Mouse (Mus musculus) heart, adult 8-10 months (tissue): Measurements from ENCODE around the gene March9. TPM values are rescaled to one million over a fixed set of nuclear protein-coding genes. Genes with fewer than 3 reads are reported as not detected.

Experiments used
- DNase-seq: peaks from one replicate; pipeline ENCODE4 v3.0.0; 2022; ENCODE audit warnings: low spot score
- total RNA-seq, 4 experiments: library from RNA; stranded (reverse); gene quantifications; 2 replicates each; pipeline ENCODE4 v1.2.4; 2022

The March9 gene
- total RNA-seq, 4 experiments from 2014 or later: 2.4 to 4.1 (median 3.3) TPM

- DNase-seq: no peak
Observed at GRCm38 (mm10) chr10:127033301-127033741, 26.7 kb downstream of the March9 start.

DNA sequence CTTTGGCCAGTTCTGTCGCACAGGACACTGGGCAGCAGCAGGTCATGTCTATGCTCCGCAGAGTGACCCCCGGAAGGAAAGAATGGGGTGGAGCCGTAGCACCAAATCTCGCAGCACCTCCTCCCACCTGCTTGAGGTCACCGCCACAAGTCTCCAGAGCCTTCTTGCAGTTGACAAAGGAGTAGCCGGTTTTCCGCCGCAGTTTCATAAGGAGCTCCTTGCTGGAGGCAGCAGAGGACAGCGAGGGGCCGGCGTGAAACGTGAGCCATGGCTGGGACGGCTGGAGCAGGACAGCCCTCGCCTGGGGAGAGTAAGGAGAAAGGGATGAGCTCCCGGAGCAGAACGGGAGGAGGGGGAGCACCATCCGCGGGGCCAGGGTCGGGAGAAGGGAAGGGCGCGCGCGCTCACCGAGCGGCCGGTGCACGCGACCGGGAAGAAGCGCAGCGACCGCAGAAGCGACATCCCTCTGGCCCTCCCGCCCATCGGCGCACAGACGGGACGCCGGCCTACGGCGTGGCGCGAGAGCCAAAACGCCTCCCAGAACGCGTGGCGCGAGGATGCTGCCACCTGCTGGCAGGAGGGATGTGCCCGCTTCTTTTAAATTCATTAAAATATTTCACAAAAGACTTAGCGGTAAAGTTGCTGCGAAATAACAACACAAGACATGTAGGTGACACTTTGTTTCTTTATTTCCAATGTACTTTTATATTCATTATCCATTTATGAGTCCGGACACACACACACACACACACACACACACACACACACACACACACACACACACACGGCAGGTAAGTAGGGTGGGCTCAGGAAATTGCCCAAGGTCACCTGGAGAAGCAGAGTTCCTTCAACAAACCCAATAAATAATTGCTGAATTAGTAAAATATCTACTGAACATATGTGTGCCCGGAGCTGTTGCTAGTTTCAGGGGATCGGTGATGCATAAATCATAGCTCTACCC is 29.4 kb downstream of the March9 start, which contains the start of gene Tsfm:
Tsfm (minus strand) TSS at position 505 of the 961 bp plus-strand sequence.
- DNase-seq: peak; percentile 90

DNA sequence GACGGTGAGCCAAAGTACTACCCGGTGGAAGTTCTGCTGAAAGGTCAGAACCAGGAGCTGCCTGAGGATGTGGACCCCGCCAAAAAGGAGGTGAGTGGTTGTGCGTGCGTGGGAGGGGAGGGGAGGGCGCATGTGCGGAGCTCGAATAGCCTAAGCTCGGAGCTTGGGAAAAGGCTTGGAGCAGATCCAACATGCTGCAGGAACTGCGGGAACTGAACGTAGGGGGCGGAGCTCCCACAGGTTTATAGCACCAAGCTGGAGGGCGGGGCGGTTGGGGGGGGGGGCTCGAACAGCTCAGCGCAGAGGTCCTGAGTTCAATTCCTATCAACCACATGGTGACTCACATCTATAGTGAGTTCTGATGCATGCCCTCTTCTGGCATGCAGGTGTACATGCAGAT is 41.6 kb downstream of the March9 start:
- no peak for DNase-seq

DNA sequence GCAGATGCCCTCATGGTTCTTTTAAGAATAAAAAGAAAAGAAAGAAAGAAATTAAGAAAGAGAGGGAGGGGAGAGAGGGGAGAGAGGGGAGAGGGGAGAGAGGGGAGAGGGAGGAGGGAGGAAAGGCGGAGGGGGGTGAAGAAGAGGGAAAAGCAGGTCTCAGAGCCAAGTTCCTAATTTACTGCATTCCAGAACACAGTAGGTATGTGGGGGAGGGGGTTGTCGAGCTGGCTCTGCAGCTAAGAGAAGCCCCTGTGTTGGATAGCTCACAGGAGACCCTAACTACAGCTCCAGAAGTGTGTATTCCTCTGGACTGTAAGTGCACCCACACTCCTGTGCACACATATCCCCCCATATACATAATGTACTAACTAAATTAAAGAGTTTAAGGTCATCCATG is 42.9 kb downstream of the March9 start:
- no peak for DNase-seq

GRCm38 (mm10) chr10:127016488-127016887 is 43.5 kb downstream of the March9 start:
- no peak for DNase-seq

Other genes starting within 250 kb of the March9 start
- 1 to 10 TPM; 3.7 to 5.8 (median 4.7) TPM for gene Atp23, start 158.8 kb downstream of the March9 start, total RNA-seq
- 100 to 1,000 TPM in 2 of 4 experiments, 10 to 100 TPM in 2; 84.6 to 110 (median 95.0) TPM for gene Ctdsp2, start 81.5 kb downstream of the March9 start, total RNA-seq
- under 1 TPM; 0.32 to 0.87 (median 0.42) TPM for gene Avil, start 59.5 kb downstream of the March9 start, total RNA-seq
- 10 to 100 TPM; 50.9 to 67.0 (median 55.9) TPM for gene Tsfm, start 29.3 kb downstream of the March9 start, total RNA-seq
- gene Mettl1, start 18.8 kb downstream of the March9 start, total RNA-seq: 1 to 10 TPM; 7.5 to 9.6 (median 9.2) TPM
- not detected for gene Eef1akmt3, start 18.7 kb downstream of the March9 start, total RNA-seq
- under 1 TPM in 1 of 4 experiments, not detected in 3; 0.19 TPM for gene Cyp27b1, start 11.9 kb downstream of the March9 start, total RNA-seq
- gene Cdk4, start 3.4 kb upstream of the March9 start, total RNA-seq: 10 to 100 TPM; 74.9 to 90.0 (median 79.0) TPM
- 10 to 100 TPM; 43.7 to 50.9 (median 48.6) TPM for gene Tspan31, start 10.1 kb upstream of the March9 start, total RNA-seq
- 1 to 10 TPM; 3.6 to 6.1 (median 4.8) TPM for gene Agap2, start 15.1 kb upstream of the March9 start, total RNA-seq
- 10 to 100 TPM; 22.2 to 31.6 (median 24.1) TPM for gene Os9, start 60.9 kb upstream of the March9 start, total RNA-seq
- gene B4galnt1, start 105.0 kb upstream of the March9 start, total RNA-seq: 1 to 10 TPM; 1.2 to 3.2 (median 1.5) TPM
- 10 to 100 TPM; 13.0 to 24.6 (median 15.5) TPM for gene Slc26a10, start 120.5 kb upstream of the March9 start, total RNA-seq
- 10 to 100 TPM in 3 of 4 experiments, 1 to 10 TPM in 1; 8.1 to 13.4 (median 10.8) TPM for gene Arhgef25, start 129.9 kb upstream of the March9 start, total RNA-seq
- gene Dtx3, start 135.5 kb upstream of the March9 start, total RNA-seq: 10 to 100 TPM; 18.1 to 29.6 (median 24.2) TPM
- gene Pip4k2c, start 151.4 kb upstream of the March9 start, total RNA-seq: 10 to 100 TPM; 32.4 to 38.3 (median 35.3) TPM
- 1 to 10 TPM in 2 of 4 experiments, under 1 TPM in 2; 0.54 to 1.6 (median 1.2) TPM for gene Kif5a, start 203.2 kb upstream of the March9 start, total RNA-seq
- 100 to 1,000 TPM; 143 to 151 (median 146) TPM for gene Dctn2, start 206.2 kb upstream of the March9 start, total RNA-seq
- gene Mbd6, start 228.8 kb upstream of the March9 start, total RNA-seq: 10 to 100 TPM; 17.6 to 25.5 (median 19.5) TPM